Mouse (Mus musculus) heart, embryonic 13.5 days (tissue): Measurements from ENCODE around the gene Tspo2. TPM values are rescaled to one million over a fixed set of nuclear protein-coding genes. Genes with fewer than 3 reads are reported as not detected.
A peak's percentile ranks its signal among the peaks of the same experiment; 100 is the strongest.

Source experiments
- ATAC-seq: fragments of 200-750 bp; cut with Nextera tagmentation; 2 replicates; pipeline ENCODE4 v1.8.0; 2017; ENCODE audit warnings: moderate TSS enrichment; ENCODE audit not compliant: insufficient number of reproducible peaks, low FRiP score, low TSS enrichment; ENCODE audit errors: extremely low read depth
- H3K27ac ChIP-seq: fragments of 300-500 bp; sonication (generic); replicated peaks from 2 replicates; pipeline ENCODE4 v1.5.1; 2015; ENCODE audit warnings: moderate library complexity, mild to moderate bottlenecking, inconsistent platforms
- H3K27me3 ChIP-seq: fragments of 300-500 bp; sonication (generic); replicated peaks from 2 replicates; pipeline ENCODE4 v1.6.1; 2015; ENCODE audit warnings: mild to moderate bottlenecking, inconsistent platforms
- H3K36me3 ChIP-seq: fragments of 300-500 bp; sonication (generic); 2 replicates; pipeline ENCODE4 v1.6.1; 2015; ENCODE audit warnings: mild to moderate bottlenecking, inconsistent platforms
- H3K4me1 ChIP-seq: fragments of 300-500 bp; sonication (generic); 2 replicates; pipeline ENCODE4 v1.6.1; 2015; ENCODE audit warnings: inconsistent platforms
- H3K4me2 ChIP-seq: fragments of 300-500 bp; sonication (generic); 2 replicates; pipeline ENCODE4 v1.6.1; 2015; ENCODE audit warnings: inconsistent platforms, mild to moderate bottlenecking, moderate library complexity
- H3K4me3 ChIP-seq: fragments of 300-500 bp; sonication (generic); 2 replicates; pipeline ENCODE4 v1.5.1; 2015; ENCODE audit warnings: moderate library complexity, mild to moderate bottlenecking, inconsistent platforms
- H3K9ac ChIP-seq: fragments of 300-500 bp; sonication (generic); 2 replicates; pipeline ENCODE4 v1.6.1; 2015; ENCODE audit warnings: inconsistent platforms, mild to moderate bottlenecking, moderate library complexity
- H3K9me3 ChIP-seq: fragments of 300-500 bp; sonication (generic); 2 replicates; pipeline ENCODE4 v1.6.1; 2016; ENCODE audit warnings: inconsistent platforms
- WGBS: fragments of 180-500 bp; shearing (Covaris S2); methylation state at CpG from one replicate; pipeline ENCODE4 v1.1.7; 2015; ENCODE audit warnings: mixed read lengths; 5-methylcytosine and 5-hydroxymethylcytosine counted together
- polyA plus RNA-seq: library from polyadenylated mRNA; unstranded; fragments of >200 nt; fragmentation: Nextera tagmentation; extraction: Ambion mirVana; gene quantifications from 2 replicates; pipeline ENCODE4 v1.2.1, GENCODE M21; 2015

Gene Tspo2
- polyA plus RNA-seq, 1 experiment from 2014 or later = 8.8 TPM

DNA sequence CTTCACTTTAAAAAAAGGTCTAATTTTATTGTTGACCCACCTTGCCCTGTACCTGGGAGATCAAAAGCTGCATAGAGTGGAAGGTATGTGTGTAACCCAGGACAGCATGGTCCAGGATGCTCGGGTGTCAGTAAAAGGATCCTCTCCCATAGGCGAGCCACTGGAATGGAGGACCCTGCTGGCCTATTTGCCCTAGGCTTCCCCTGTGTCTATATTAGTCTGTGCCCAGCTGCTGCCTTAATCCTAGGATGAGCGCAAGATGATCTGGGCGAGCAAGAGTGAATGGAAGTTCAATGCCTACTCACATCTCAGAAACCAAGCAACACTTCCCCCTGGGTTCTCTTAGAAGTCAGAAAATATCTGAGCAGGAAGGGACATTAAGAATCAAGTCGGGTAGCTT is 20.3 kb downstream of the Tspo2 start:
- peaks cover 95% of the 10 kb centered on the region for H3K4me1 ChIP-seq
- H3K4me2 ChIP-seq = peak overlapping the region; percentile 76
- H3K36me3 ChIP-seq = peaks cover 8% of the 10 kb centered on the region
- H3K9me3 ChIP-seq = no peaks in the 10 kb centered on the region
- H3K27me3 ChIP-seq = no peaks in the 10 kb centered on the region
- ATAC-seq = no peak
- H3K9ac ChIP-seq = peak overlapping the region; percentile 89
- 39% methylated on average over 5 of the region's 5 CpGs for WGBS
- H3K27ac ChIP-seq = peak overlapping the region; percentile 98
- H3K4me3 ChIP-seq = peak overlapping the region; percentile 65

DNA sequence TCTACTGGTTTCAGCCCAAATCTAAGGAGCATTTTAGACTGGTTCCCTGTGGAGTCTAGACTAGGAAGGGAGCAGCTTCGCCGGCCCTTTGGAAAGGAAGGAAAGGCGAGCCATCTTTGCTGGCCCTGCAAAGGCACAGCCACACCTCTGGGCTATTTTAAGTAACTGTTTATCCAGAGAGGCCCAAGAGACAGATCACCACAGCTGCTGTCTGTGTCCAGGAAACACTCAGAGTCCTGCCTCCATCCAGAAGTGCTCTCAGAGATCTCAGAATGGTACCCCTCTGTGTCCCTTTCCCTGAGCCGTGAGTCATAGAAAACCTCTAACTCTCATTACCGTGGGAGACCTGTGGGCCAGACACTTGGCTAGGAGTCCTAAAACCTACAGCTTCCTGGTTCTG is 20.9 kb downstream of the Tspo2 start:
- Histone ChIP-seq H3K9ac (peak overlapping the region; percentile 89), H3K4me1 (peaks cover 95% of the 10 kb centered on the region), H3K4me3 (peak overlapping the region; percentile 65), H3K36me3 (peaks cover 8% of the 10 kb centered on the region), H3K27ac (peak overlapping the region; percentile 98), H3K9me3 (no peaks in the 10 kb centered on the region), H3K4me2 (peak overlapping the region; percentile 76), H3K27me3 (no peaks in the 10 kb centered on the region)
- 5% methylated on average over 5 of the region's 5 CpGs for WGBS
- peak; percentile 28; the same call in 1 of the 2 replicates for ATAC-seq

DNA sequence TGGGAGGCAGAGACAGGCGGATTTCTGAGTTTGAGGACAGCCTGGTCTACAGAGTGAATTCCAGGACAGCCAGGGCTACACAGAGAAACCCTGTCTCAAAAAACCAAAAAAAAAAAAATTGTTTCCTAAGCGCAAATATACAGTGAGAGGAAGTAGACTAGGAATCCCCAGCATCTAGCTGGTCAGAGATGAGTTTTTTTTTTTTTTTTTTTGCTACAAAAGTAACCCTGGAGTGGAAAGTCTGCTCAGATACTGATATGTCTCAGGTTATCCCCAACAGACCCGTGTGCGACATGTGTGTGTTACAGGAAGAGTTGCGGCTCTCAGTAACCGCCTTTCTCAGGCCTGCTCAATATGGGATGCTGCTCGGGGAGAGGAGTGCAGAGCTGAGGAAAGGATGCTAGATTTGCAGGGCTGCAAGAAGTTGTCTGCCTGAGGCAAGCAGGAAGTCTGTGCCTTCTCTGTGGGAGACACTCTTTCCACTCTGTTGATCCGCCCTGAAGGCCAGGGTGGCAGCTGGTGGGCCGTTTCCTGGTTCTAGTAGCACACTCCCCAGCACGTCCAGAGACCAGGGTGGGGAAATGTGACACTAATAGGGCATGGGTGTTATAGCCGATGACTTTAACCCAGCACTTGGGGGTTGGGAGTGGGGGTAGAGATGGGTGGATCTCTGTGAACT is 23.3 kb downstream of the Tspo2 start:
- WGBS = 58% methylated on average over 11 of the region's 11 CpGs
- no peak for ATAC-seq

DNA sequence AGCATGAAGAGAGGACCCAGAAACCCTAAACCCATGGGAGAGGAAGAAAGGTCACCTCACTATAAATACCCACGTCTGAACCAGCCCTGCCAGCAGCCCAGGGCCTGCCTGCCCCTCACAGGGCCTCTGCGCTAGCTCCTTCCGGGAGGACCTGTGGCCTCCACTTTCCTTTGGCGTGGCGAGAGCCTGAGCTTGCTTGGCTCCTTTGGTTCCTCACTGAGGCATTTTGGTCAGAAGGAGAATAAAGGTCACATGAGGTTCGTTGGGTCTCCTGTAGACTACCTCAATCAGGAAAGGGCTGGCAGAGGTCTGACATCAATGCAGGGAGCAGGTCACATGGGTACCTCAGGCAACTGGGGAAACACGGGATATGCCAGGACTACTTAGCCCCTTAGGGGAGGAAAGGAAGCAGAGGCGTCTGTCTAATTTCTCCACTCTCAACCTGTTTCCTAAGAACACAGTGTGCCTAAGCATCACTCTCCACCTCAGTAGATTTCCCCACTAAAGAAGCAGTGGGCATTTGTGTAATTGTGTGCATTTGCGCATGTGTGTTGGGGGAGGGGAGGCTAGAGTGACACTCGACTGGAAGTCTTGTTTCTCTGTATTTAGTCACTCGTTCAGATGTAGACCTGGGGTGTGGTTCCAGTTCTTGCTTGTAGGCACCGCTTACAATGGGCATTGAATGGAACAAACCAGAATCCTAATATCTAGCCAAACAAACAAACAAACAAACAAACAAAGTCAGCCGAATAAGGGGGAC is 24.2 kb downstream of the Tspo2 start:
- WGBS = 34% methylated on average over 13 of the region's 13 CpGs
- Histone ChIP-seq H3K4me2 (peak overlapping the region; percentile 76), H3K4me3 (peak overlapping the region; percentile 16; the same call in 1 of the 2 replicates), H3K27me3 (no peaks in the 10 kb centered on the region), H3K9ac (peak overlapping the region; percentile 41), H3K4me1 (peaks cover 89% of the 10 kb centered on the region), H3K36me3 (peaks cover 36% of the 10 kb centered on the region), H3K9me3 (no peaks in the 10 kb centered on the region), H3K27ac (peak overlapping the region; percentile 66)
- no peak for ATAC-seq

More for the DNA sequence above, 23.3 kb downstream of the Tspo2 start:
- Histone ChIP-seq H3K9me3 (no peaks in the 10 kb centered on the region), H3K4me2 (peak overlapping the region; percentile 76), H3K27me3 (no peaks in the 10 kb centered on the region), H3K4me3 (peak overlapping the region; percentile 65), H3K9ac (peak overlapping the region; percentile 89), H3K4me1 (peaks cover 95% of the 10 kb centered on the region), H3K36me3 (peaks cover 28% of the 10 kb centered on the region), H3K27ac (peak overlapping the region; percentile 66)

DNA sequence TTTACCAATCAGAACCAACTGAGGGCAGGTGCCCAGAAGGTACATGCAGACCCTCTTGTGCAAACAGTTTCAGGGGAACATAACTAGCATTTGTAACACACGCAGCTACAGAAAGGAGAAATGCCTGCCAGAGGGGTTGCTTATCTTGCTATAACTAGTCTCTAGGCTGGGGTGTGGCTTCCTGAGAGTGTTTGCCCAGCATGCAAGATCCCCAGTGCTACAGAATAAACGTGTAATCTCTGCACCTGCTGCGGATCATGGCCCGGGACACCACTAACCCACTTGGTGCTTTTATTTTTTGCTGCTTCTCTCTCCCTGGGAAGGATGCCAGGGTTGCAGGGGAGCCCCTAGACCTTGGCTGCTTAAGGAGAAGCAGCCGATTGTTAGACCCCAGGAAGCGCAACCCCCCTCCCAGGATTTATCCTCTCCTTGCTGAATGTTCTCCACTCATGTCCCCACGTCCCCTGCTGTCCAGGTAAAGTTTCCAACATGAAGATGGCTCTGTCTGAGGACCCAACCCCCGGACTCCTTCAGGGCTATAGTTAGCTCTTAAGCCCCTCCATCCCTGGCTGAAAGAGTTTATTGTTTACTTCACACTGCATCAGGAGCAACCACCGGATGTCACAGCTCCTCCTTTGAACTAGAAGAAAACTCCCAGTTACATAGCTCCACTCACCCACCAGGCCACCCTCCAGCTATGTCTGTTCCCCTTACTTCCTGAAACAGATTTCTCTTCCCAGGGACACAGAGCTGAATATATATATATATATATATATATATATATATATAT is 25.3 kb downstream of the Tspo2 start:
- Histone ChIP-seq H3K36me3 (peaks cover 48% of the 10 kb centered on the region), H3K9ac (peak overlapping the region; percentile 63), H3K27me3 (no peaks in the 10 kb centered on the region), H3K9me3 (no peaks in the 10 kb centered on the region), H3K4me1 (peaks cover 79% of the 10 kb centered on the region), H3K4me2 (peak overlapping the region; percentile 47), H3K27ac (peak overlapping the region; percentile 79), H3K4me3 (peak overlapping the region; percentile 10; the same call in 1 of the 2 replicates)
- WGBS = 23% methylated on average over 9 of the region's 9 CpGs
- ATAC-seq = no peak

DNA sequence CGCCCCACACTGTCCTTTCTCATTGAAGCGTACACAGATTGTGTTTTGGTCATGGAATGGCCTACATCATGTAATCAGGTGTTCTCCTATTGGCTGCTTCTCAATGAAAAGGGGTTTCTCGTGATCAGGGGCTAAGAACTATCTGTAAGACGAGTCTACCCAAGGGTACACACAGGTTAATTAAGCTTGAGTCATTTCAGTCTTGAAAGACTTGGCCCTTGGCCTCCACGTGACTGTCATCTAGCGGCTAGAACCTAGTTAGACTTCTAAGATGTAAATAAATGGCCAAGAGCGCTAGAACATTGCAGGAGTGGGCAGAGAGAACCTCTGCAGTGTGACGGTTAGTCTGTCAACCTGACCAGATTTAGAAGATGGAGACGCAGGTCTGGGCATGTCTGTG is 27.1 kb downstream of the Tspo2 start:
- Histone ChIP-seq H3K36me3 (peaks cover 62% of the 10 kb centered on the region), H3K4me2 (no peak overlapping the region), H3K27me3 (no peaks in the 10 kb centered on the region), H3K27ac (no peak overlapping the region), H3K9me3 (no peaks in the 10 kb centered on the region), H3K4me1 (peaks cover 64% of the 10 kb centered on the region), H3K9ac (no peak overlapping the region), H3K4me3 (no peak overlapping the region)
- 84% methylated on average over 9 of the region's 9 CpGs for WGBS
- no peak for ATAC-seq

DNA sequence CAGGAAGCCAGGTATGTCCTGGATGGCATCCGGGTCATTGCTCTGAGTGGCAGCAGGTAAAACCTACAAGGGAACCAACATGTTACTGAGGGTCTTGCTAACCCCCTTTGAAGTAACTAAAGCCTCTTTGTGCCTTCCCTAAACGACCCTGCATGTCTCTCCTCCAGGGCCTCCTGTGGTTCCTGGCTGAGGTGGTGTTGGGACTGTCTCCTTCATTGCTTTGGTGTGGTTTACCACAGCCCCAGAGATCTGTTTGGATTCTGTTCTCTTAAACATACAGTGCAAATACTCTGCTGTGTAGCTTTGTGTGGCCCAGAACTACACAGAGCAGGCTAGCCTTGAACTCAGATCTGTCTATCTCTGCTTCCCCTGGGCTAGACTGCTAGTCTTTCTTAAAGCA is 31.8 kb downstream of the Tspo2 start:
- Histone ChIP-seq H3K4me1 (peaks cover 39% of the 10 kb centered on the region), H3K36me3 (peaks cover 98% of the 10 kb centered on the region), H3K27me3 (no peaks in the 10 kb centered on the region), H3K9me3 (no peaks in the 10 kb centered on the region), H3K4me2 (no peak overlapping the region), H3K4me3 (no peak overlapping the region), H3K9ac (no peak overlapping the region), H3K27ac (no peak overlapping the region)
- 58% methylated on average over 2 of the region's 2 CpGs for WGBS
- ATAC-seq = no peak

DNA sequence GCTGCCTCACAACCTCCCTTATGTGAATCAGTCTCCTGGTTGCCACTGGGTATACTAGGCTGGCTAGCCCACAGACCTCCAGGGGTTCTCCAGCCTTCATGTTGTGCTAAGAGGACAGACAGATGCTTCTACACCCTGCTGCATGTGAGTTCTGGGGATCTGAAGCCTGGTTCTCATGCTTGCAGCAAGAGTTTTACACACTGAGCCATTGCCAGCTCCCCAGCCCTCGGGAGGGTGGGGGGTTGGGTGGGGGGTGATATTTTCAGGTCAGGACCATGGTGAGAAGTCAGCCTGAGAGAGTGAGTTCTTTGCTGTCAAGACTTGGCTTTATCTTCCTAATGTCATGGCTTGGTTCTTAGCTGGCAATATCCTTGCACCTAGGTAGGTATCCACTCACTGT is 32.5 kb downstream of the Tspo2 start:
- Histone ChIP-seq H3K36me3 (peaks cover 98% of the 10 kb centered on the region), H3K9ac (0 out of 2 replicates have a peak overlapping the region, but pooled peaks have one; percentile 0)

DNA sequence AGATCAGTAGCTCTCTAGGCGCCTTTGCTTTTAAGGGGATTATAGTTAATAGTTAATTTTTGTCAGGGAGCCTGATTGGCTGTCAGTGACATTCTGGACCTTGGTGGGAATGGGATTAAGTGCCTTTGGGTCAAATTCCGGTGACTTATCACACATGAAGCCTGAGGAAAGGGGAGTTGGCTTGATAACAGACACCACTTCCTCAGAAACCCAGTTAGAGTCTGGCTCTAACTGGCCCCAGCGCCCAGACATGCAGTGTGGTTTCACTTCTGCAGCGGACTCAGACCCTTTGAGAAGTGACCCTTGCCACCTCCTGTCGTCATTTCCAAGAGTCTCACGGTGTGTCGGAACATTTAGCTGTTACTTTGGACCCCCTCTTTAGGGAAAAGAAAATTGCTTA is 33.1 kb downstream of the Tspo2 start:
- no peak for ATAC-seq
- WGBS = 30% methylated on average over 7 of the region's 7 CpGs
- Histone ChIP-seq H3K36me3 (peaks cover 98% of the 10 kb centered on the region), H3K9me3 (no peaks in the 10 kb centered on the region), H3K4me3 (peak overlapping the region; percentile 8; the same call in 1 of the 2 replicates), H3K9ac (peak overlapping the region; percentile 34; the same call in 1 of the 2 replicates), H3K4me2 (peak overlapping the region; percentile 46), H3K4me1 (peaks cover 26% of the 10 kb centered on the region), H3K27ac (peak overlapping the region; percentile 57), H3K27me3 (no peaks in the 10 kb centered on the region)

More for the DNA sequence above, 32.5 kb downstream of the Tspo2 start:
- Histone ChIP-seq H3K27me3 (no peaks in the 10 kb centered on the region), H3K9me3 (no peaks in the 10 kb centered on the region), H3K4me2 (peak overlapping the region; percentile 46), H3K4me3 (no peak overlapping the region), H3K27ac (peak overlapping the region; percentile 57), H3K4me1 (peaks cover 32% of the 10 kb centered on the region)
- ATAC-seq = no peak
- 56% methylated on average over 1 of the region's 1 CpGs for WGBS

DNA sequence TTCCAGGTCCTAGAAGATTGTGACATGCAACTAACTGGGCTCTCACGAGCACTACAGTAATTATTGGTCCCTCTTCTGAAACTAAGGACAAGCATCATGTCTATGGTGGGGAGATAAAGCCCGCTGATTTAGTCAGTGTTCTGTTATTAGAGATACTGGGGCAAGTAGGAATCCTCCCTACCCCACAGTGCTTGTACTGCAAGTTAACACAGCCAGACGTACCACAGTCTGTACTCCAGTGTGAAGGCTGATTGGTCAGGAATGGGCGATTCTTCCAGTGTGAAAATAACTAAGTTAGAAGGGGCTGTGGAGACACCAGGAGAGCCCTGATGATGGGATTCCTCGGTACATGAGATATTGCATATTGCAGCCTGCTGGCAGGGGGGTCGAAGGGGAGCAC is 33.8 kb downstream of the Tspo2 start:
- ATAC-seq = no peak
- Histone ChIP-seq H3K27me3 (no peaks in the 10 kb centered on the region), H3K36me3 (peaks cover 96% of the 10 kb centered on the region), H3K4me1 (peaks cover 21% of the 10 kb centered on the region), H3K9ac (no peak overlapping the region; the same call in 1 of the 2 replicates), H3K9me3 (no peaks in the 10 kb centered on the region), H3K4me2 (no peak overlapping the region), H3K4me3 (no peak overlapping the region), H3K27ac (peak overlapping the region; percentile 57)
- 62% methylated on average over 6 of the region's 6 CpGs for WGBS
